Mouse (Mus musculus) cerebral cortex, adult 2 months (tissue): ENCODE results near the gene Ctf1.

Experiments
- WGBS: fragments of 180-500 bp; shearing (Covaris S2); methylation state at CpG from one replicate; pipeline ENCODE4 v1.1.7; 2018; 5-methylcytosine and 5-hydroxymethylcytosine counted together

Ctf1 gene

DNA sequence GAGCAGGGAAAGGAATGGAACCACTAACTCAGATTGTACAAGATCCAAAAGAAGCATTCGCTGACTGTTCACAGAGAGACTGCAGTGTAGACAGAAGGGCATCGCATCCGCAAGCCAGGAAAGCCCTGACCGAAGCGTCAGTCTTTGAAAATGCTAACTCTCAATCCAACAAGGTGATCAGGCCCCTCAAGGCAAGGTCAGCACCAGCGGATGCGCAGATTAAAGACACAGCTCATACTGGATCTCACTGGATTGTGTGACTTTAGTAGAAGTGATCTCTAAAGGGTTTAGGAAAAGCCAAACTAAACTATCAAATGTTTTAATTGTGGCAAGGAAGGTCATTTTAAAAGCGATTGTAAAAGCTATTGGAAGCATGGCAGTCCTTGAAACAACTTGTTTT lies 19.2 kb upstream of the Ctf1 start:
- WGBS: 89% methylated on average over 8 of the region's 8 CpGs

- 94% methylated on average over 7 of the region's 7 CpGs for WGBS
These were observed 18.8 kb upstream of the Ctf1 start for GRCm38 (mm10) chr7:127693730-127694129.

DNA sequence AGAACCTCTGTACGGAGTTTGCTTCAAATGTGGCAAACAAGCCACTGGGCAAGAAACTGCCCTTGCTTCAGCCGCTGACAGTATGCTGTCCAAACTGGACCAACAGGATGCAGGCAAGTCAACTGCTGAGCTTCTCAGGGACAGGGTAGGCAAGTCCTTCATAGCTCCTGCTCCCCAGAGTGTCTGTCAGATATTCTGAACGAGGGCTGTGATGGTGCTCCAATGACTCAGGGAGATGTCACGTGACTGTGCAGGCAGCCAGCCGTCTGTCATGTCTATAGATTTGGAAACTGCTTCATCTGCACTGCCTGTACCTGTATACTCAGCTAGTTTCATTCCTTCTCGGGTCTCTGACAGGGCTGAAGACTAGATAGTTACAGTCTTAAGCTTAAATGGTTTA lies 13.6 kb upstream of the Ctf1 start:
- WGBS: 63% methylated on average over 6 of the region's 6 CpGs

- WGBS: 77% methylated on average over 3 of the region's 3 CpGs
These were observed 11.7 kb upstream of the Ctf1 start for GRCm38 (mm10) chr7:127700712-127701331.

- 94% methylated on average over 8 of the region's 8 CpGs for WGBS
These were observed 8.9 kb upstream of the Ctf1 start for GRCm38 (mm10) chr7:127703561-127704178.

DNA sequence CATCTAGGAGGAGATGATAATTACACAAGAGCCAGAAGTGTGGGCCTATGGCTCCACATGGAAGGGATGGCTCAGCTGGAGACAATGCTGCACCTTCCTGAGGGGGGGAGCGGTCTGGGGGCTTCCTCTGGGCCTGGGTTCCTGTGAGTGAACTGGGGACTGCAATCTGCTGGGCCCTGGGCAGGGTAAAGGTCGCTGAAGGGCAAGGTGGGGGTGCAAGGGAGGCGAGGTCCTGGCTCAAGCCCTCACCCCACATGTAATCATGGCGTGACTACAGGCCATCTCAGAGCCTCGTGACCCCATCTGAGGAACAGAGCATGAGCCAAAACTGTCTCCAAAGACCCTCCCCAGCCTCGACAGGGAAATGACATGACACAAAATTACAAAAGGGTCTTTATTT lies 7.9 kb upstream of the Ctf1 start:
- WGBS: 86% methylated on average over 6 of the region's 6 CpGs

DNA sequence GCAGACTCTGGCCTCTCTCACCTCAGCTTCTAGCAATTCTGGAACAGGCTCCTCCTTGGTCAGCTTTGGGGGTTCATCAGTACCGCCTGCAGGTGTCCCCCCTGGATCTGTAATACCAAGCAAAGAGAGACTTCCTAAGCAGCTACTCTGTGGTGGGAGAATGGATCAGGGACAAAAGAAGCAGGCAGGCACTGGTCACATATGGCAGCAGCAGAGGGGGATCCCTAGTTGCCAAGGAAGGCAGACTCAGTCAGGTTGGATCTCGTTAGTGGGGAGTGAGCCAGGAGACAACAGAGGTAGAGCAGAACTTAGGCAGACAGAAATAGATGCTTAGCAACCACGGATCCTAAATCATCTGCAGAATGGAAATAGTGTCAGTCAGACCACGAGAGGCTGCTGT lies 6.8 kb upstream of the Ctf1 start:
- 43% methylated on average over 4 of the region's 4 CpGs for WGBS

- WGBS: 47% methylated on average over 22 of the region's 22 CpGs
These were observed 5.2 kb upstream of the Ctf1 start for GRCm38 (mm10) chr7:127707045-127707956.

GRCm38 (mm10) chr7:127707957-127708206 lies 4.7 kb upstream of the Ctf1 start:
- WGBS: 5% methylated on average over 5 of the region's 5 CpGs

DNA sequence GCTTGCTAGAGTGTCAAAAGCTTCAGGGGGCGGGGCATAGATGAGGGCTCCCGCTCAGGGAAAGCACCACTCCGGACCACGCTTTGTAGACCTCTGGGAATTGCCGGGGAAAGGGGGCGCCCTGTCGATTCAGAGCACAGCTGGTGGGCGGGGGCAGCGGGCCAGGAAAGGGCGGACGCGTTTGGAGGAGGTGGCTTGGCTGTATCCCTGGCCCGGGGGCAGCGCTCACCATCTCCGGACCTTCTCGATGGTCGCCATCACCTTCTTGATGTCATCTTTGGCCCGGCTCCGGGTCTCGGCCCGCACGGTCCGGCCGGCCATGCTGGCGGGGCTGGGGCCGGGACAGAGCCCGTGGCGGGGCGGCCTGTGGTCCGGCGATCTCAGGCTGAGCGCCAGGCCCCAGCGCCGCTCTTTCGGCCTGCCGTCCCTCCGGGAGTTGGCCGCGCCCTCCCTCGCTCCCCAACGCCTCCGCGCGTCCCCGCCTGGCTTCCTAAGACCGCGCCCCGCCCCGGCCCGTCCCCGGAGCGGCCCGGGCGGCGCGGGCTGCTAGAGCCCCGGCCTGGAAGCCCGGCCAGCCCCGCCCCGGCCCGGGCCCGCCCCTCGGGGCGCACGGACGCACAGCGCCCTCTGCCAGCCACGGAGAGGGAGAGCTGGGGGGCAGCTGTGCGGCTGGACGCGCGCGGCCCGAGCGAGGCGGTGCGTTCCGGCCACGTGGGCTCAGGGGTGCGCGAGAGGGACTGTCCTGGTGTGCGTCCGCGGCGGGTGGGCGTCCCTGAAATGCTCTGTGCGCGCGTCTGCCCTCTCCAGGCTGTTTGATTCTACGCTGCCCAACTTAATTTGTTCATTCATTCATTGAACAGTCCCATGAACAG lies 4.1 kb upstream of the Ctf1 start, which contains the start of gene Bcl7c:
TSS of gene Bcl7c (minus strand) at position 727 of the 872 bp plus-strand sequence.
- WGBS: under 1% methylated on average over 82 of the region's 90 CpGs

GRCm38 (mm10) chr7:127709261-127709979 lies 3.1 kb upstream of the Ctf1 start:
- 64% methylated on average over 5 of the region's 5 CpGs for WGBS

DNA sequence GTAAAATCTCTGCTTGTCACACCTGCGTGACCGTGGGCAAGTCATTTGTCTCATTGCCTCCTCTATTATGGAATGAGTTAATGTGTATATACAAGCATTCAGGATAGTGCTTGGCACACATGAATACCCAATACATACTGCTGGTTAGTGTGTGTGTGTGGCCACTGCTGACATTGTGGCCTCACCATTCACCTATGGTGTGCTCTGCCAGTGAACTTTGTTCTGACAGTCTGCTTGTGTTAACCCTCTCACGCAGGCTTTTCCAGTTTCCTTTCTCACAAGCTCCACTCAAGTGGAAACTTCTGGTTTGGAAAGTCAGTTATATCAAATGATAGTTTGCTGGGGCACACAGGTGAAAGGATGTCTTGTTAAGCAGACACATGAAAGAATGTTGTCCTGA lies 1.5 kb upstream of the Ctf1 start:
- 93% methylated on average over 3 of the region's 3 CpGs for WGBS

DNA sequence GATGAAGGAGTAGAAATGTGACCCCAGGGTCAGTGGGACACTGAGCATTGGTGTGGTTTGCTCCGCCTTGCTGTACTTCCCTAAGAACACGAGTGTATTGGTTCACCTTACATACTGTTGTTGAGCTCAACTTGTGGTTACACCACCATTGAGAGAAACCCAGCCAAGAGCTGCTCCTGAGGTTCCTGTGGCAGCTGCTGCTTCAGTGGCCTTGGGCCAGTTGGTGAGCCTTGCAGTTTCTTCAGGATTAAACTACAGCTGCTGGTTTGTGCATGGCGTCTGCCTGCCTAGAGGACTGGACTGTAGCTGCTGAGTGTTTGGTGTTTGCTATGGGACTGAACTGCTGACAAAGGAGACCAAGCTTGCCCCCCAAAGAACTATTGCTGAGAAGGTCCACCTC lies 1.1 kb upstream of the Ctf1 start:
- WGBS: 81% methylated on average over 3 of the region's 3 CpGs

DNA sequence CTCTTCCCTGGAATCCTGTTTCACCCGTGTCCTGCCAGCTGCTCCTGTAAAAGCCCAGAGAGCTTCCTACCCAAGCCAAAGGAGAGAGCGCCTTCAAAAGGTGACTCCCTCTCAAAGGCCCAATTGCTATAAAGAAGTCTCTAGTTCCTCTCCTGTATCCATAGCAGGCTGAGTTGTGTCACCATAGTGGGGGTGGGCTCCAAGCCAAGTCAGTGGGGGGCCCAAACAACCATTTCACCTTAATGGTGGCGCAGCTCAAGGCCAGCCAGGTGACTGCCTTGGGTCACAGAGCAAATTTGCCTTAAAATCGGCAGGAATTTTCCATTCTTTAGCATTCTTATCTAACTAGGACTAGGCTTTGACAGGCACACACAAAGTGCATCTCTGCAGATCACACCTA lies 2.3 kb downstream of the Ctf1 start:
- WGBS: 93% methylated on average over 4 of the region's 4 CpGs

GRCm38 (mm10) chr7:127716992-127717391 lies 4.5 kb downstream of the Ctf1 start:
- 3% methylated on average over 41 of the region's 41 CpGs for WGBS

- WGBS: 93% methylated on average over 6 of the region's 6 CpGs
These were observed 5.8 kb downstream of the Ctf1 start for GRCm38 (mm10) chr7:127718339-127718738.

DNA sequence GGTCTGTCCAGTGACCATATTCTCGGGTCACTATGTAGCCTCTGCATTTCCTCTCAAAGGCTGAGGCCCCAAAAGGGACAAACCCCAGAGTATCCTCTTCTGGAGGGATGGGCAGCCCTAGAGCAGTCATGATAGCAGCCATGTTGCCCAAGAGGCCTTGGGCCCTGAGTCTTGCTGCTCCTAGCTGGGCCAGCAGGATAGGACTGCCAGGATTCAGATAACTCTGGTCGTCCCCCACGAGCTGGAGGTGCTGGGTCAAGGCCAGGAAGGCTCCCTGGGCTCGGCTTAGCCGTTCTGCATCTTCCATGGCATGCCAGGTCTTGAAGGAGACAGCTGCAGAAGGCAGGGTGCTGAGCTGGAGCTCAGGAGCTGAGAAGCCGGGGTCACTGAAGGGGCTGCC lies 6.7 kb downstream of the Ctf1 start:
- 92% methylated on average over 6 of the region's 6 CpGs for WGBS

GRCm38 (mm10) chr7:127725490-127725889 lies 13.0 kb downstream of the Ctf1 start:
- 81% methylated on average over 2 of the region's 2 CpGs for WGBS

DNA sequence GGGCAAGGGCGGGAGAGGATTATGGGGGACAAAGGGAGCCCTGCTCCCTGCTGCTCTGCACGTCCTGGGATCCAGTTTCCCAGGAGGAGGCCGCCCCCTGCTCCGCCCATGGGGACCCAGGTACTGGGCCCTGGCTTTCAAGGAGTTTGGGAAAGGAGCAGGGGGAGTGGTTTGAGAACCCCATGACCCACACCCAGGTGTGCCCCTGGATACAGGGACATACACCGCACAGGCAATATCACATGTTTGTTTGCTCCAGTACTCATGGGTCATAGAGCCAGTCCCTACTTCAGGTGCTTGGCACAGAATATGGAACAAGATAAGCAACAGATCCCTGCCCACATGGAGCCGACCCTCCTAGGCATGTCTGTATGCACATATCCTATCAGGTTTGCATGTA lies 13.4 kb downstream of the Ctf1 start:
- 84% methylated on average over 6 of the region's 6 CpGs for WGBS

DNA sequence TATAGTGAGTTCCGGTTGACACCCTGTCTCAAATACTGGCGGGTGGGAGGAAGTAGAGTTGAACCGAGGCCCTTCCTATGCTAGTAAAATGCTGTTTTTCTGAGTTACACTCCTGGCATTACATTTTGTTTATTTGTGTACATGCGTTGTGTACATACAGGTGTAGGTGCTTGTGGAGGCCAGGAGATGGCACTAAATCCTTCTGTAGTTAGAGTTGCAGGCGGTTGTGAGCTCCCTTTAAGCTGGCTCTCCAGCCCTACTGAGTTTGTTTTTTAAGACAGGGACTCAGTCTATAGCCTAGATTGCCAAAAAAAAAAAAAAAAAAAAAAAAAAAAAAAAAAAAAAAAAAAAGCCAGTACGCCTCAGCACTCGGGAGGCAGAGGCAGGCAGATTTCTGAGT lies 15.4 kb downstream of the Ctf1 start:
- 82% methylated on average over 7 of the region's 7 CpGs for WGBS

- WGBS: 74% methylated on average over 4 of the region's 4 CpGs
These were observed 17.6 kb downstream of the Ctf1 start for GRCm38 (mm10) chr7:127730170-127730569.
